Mouse (Mus musculus): ENCODE results near the gene Pnmal2. TPM values are rescaled to one million over a fixed set of nuclear protein-coding genes. Genes with fewer than 3 reads are reported as not detected.

Gene Pnmal2
- total RNA-seq, 2 experiments from 2014 or later = 291 to 326 TPM

- DNase-seq (ENCODE audit: low spot score in 2 of 2) = no peak
Measured at GRCm38 (mm10) chr7:16978173-16978572, 33.7 kb downstream of the Pnmal2 start.

GRCm38 (mm10) chr7:16978593-16978992 is 34.1 kb downstream of the Pnmal2 start:
- DNase-seq (ENCODE audit: low spot score in 2 of 2) = no peak

DNA sequence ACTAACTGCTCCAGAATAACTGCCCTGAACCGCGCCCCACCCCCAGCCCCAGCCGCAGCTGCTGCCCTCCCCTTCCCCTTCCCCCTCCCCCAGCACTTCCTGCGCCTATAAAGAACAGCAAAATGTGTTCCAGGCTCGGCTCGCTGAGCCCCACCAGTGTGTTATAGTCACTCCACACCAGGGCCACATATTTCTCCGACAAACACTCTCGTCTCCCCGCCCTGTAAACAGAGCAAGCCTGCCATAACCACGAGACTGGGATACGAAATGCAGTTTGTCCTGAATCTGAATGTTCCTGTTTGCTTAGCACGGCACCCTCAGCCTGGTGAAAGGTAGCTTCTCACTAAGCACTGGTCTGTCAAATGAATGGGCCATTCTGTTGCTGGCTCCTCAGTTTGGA is 35.9 kb downstream of the Pnmal2 start:
- DNase-seq (ENCODE audit: low spot score in 2 of 2) = peak in 1 of 2 experiments; percentile 41

GRCm38 (mm10) chr7:16982859-16983568 is 38.5 kb downstream of the Pnmal2 start, which contains the start of gene Gm42372:
Gene Gm42372, plus strand, starts transcription at chr7:16983086.
- DNase-seq (ENCODE audit: low spot score in 2 of 2) = peak; percentile 89 to 92

DNA sequence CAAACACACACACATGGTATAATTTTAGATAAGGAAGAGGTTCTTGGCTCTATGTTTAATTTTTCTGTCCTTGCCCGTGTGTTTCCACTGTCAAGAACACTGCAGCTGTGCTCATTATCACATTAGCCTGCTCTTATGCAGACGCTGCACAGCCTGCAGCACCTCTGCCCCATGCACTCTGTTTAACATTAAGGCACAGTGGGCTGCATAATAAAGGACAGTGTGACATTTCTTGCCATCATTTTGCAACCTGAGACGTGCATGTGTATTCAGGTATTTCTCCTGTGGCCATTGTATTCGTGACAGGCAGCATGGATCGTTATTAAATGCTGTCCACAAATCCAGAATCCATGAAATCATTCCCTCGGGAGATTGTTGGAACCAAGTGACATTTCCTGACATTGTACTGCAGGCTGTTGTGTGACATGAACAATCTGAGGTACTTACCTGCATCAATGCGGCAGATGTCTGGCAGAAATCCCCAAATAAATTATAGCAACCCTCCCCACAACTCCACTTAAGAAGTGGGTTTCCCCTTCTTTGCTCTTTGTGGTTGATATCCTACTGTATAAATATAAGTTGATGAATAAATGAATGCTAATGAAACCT is 43.2 kb downstream of the Pnmal2 start:
- no peak for DNase-seq (ENCODE audit: low spot score in 2 of 2)

- no peak for DNase-seq (ENCODE audit: low spot score in 2 of 2)
Measured at GRCm38 (mm10) chr7:16988405-16988804, 43.9 kb downstream of the Pnmal2 start.

DNA sequence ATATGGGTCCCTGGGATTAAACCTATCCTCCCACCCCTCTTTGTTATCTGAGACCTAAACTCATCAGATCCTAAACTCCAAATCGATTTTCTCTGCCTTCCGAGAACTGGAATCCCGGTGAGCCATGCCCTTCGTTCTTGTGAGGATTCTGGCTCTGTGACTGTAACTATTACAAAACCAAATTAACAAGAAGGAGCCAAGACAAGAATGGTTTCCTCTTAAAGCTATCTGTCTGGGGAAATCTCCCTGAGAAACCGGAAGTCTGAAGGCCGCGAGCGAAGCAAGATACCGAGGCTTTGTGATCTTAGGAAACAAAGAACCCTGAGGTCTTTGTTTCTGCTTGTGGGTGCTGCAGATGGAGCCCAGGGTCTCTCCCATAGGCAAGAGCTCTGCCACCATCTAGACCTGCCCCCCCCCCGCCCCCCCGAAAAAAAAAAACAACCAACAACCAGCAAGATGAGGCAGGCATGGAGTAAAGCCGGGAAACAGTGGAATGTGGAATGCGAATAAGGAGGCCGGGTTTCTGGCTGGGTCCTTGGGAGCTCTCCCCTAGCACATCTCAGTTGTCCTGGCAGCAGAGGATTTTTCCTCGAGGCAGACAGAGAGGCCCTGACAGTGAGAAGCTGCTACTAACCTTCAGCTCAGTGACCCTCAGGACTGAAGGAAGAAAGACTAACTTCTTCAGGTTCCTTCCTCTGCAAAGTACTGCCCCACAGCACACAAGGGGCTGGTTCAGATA is 45.7 kb downstream of the Pnmal2 start:
- DNase-seq (ENCODE audit: low spot score in 2 of 2) = no peak

- DNase-seq (ENCODE audit: low spot score in 2 of 2) = no peak
Measured at GRCm38 (mm10) chr7:16991681-16992450, 47.4 kb downstream of the Pnmal2 start.

- DNase-seq (ENCODE audit: low spot score in 2 of 2) = no peak
Measured at GRCm38 (mm10) chr7:16992451-16992807, 47.9 kb downstream of the Pnmal2 start, which contains the start of gene Ccdc8. Gene Ccdc8, plus strand, starts transcription at chr7:16992708.

- no peak for DNase-seq (ENCODE audit: low spot score in 2 of 2)
Measured at GRCm38 (mm10) chr7:16993651-16994399, 49.3 kb downstream of the Pnmal2 start.

- DNase-seq (ENCODE audit: low spot score in 2 of 2) = no peak
Measured at GRCm38 (mm10) chr7:16994400-16994799, 49.9 kb downstream of the Pnmal2 start.

GRCm38 (mm10) chr7:16995345-16995744 is 50.9 kb downstream of the Pnmal2 start:
- DNase-seq (ENCODE audit: low spot score in 2 of 2) = no peak

Other genes starting within 250 kb of the Pnmal2 start
- under 1 TPM in 1 of 2 experiments, not detected in 1; 0.40 TPM for gene Ceacam9, start 222.8 kb upstream of the Pnmal2 start, total RNA-seq (2021)
- 100 to 1,000 TPM; 227 to 260 TPM for gene Ap2s1, start 206.3 kb upstream of the Pnmal2 start, total RNA-seq (2021)
- 1 to 10 TPM; 2.9 to 4.2 TPM for gene Slc1a5, start 163.3 kb upstream of the Pnmal2 start, total RNA-seq (2021)
- 100 to 1,000 TPM; 258 to 281 TPM for gene Strn4, start 128.8 kb upstream of the Pnmal2 start, total RNA-seq (2021)
- 10 to 100 TPM; 51.3 to 56.2 TPM for gene Fkrp, start 128.0 kb upstream of the Pnmal2 start, total RNA-seq (2021)
- gene Prkd2, start 101.8 kb upstream of the Pnmal2 start, total RNA-seq (2021) = 1 to 10 TPM; 5.6 to 7.8 TPM
- gene Dact3, start 69.4 kb upstream of the Pnmal2 start, total RNA-seq (2021) = 100 to 1,000 TPM; 186 to 201 TPM
- gene Gng8, start 52.9 kb upstream of the Pnmal2 start, total RNA-seq (2021) = 1 to 10 TPM; 2.9 to 3.4 TPM
- gene Ptgir, start 38.2 kb upstream of the Pnmal2 start, total RNA-seq (2021) = under 1 TPM in 1 of 2 experiments, not detected in 1; 0.12 TPM
- gene Calm3, start 20.6 kb upstream of the Pnmal2 start, total RNA-seq (2021) = 1,000 to 10,000 TPM; 1,746 to 1,798 TPM
- 100 to 1,000 TPM; 112 to 119 TPM for gene Pnmal1, start 15.0 kb downstream of the Pnmal2 start, total RNA-seq (2021)
- gene Gm42372, start 38.4 kb downstream of the Pnmal2 start, total RNA-seq (2021) = 10 to 100 TPM; 61.0 to 65.7 TPM
- gene Ccdc8, start 48.0 kb downstream of the Pnmal2 start, total RNA-seq (2021) = 1 to 10 TPM; 2.1 to 2.6 TPM
- 100 to 1,000 TPM; 147 to 181 TPM for gene Ppp5c, start 83.2 kb downstream of the Pnmal2 start, total RNA-seq (2021)
- gene Hif3a, start 117.7 kb downstream of the Pnmal2 start, total RNA-seq (2021) = 1 to 10 TPM; 3.1 to 3.2 TPM
- 1 to 10 TPM; 5.3 to 5.8 TPM for gene Psg16, start 129.4 kb downstream of the Pnmal2 start, total RNA-seq (2021)
- under 1 TPM; 0.09 to 0.12 TPM for gene Ceacam3, start 205.6 kb downstream of the Pnmal2 start, total RNA-seq (2021)

All from left cerebral cortex, adult 18-20 months (tissue).